Mouse (Mus musculus): ENCODE measurements around the gene Asgr2. TPM values are rescaled to one million over a fixed set of nuclear protein-coding genes. Genes with fewer than 3 reads are reported as not detected.
A peak's percentile ranks its signal among the peaks of the same experiment; 100 is the strongest.

Gene Asgr2
- total RNA-seq (2014; fragmentation: Nextera tagmentation) (not detected in 2 replicates), total RNA-seq (2017) (not detected in 2 replicates), polyA plus RNA-seq (2012) (not detected in 2 replicates)

GRCm38 (mm10) chr11:70091986-70092783 lies at the start of gene Asgr2:
Asgr2 (plus strand) TSS chr11:70092644.
- Histone ChIP-seq H3K9me3 (replicated peaks) (peaks cover 3% of the 10 kb centered on the region; the same call in 1 of the 2 replicates), H3K36me3 (replicated peaks) (no peaks in the 10 kb centered on the region), H3K4me3 (ENCODE audit: low read depth, low read length) (no peak within 1 kb of the TSS), H3K27me3 (ENCODE audit: insufficient read depth, low read length) (peaks cover 17% of the 10 kb centered on the region), H3K4me1 (ENCODE audit: insufficient read depth, low read depth, low read length) (no peaks in the 10 kb centered on the region)
- DNase-seq (ENCODE audit: low spot score) (no peak), ATAC-seq (ENCODE audit: extremely low read depth, insufficient number of reproducible peaks, low FRiP score, poor library complexity, severe bottlenecking) (no peak)
- no peak for TF ChIP-seq GATA1 (IDR thresholded peaks at IDR 0.05; ENCODE audit: borderline replicate concordance, low read length)

GRCm38 (mm10) chr11:70043665-70044064 lies 48.8 kb upstream of the Asgr2 start:
- DNase-seq (ENCODE audit: low spot score) (no peak), ATAC-seq (ENCODE audit: extremely low read depth, insufficient number of reproducible peaks, low FRiP score, poor library complexity, severe bottlenecking) (no peak)
- Histone ChIP-seq H3K4me3 (ENCODE audit: low read depth, low read length) (no peak overlapping the region), H3K36me3 (replicated peaks) (no peaks in the 10 kb centered on the region), H3K4me1 (ENCODE audit: insufficient read depth, low read depth, low read length) (no peaks in the 10 kb centered on the region), H3K27me3 (ENCODE audit: insufficient read depth, low read length) (peaks cover 22% of the 10 kb centered on the region; the same call in 1 of the 2 replicates), H3K9me3 (replicated peaks) (no peaks in the 10 kb centered on the region)
- TF ChIP-seq TAL1 (conservative IDR thresholded peaks at IDR 0.05; ENCODE audit: low read depth, low read length) (no peak), GATA1 (IDR thresholded peaks at IDR 0.05; ENCODE audit: borderline replicate concordance, low read length) (no peak), GATA2 (IDR thresholded peaks at IDR 0.05; ENCODE audit: borderline replicate concordance, low read depth, low read length) (no peak), CTCF (IDR thresholded peaks at IDR 0.05; ENCODE audit: low read depth, low read length) (no peak), POLR2AphosphoS5 (IDR thresholded peaks at IDR 0.05; ENCODE audit: insufficient replicate concordance, low read depth, low read length) (no peak)

GRCm38 (mm10) chr11:70045435-70045834 lies 47.0 kb upstream of the Asgr2 start:
- no peak for TF ChIP-seq GATA2 (IDR thresholded peaks at IDR 0.05; ENCODE audit: borderline replicate concordance, low read depth, low read length)
- TF ChIP-seq CTCF (IDR thresholded peaks at IDR 0.05; ENCODE audit: low read depth, low read length), result no peak
- no peak for TF ChIP-seq POLR2AphosphoS5 (IDR thresholded peaks at IDR 0.05; ENCODE audit: insufficient replicate concordance, low read depth, low read length)
- no peak for TF ChIP-seq GATA1 (IDR thresholded peaks at IDR 0.05; ENCODE audit: borderline replicate concordance, low read length)
- no peak for TF ChIP-seq TAL1 (conservative IDR thresholded peaks at IDR 0.05; ENCODE audit: low read depth, low read length)
- H3K4me3 ChIP-seq (ENCODE audit: low read depth, low read length), result no peak overlapping the region
- peaks cover 20% of the 10 kb centered on the region; the same call in 1 of the 2 replicates for H3K27me3 ChIP-seq (ENCODE audit: insufficient read depth, low read length)
- DNase-seq (ENCODE audit: low spot score), result no peak
- H3K4me1 ChIP-seq (ENCODE audit: insufficient read depth, low read depth, low read length), result no peaks in the 10 kb centered on the region
- no peak for ATAC-seq (ENCODE audit: extremely low read depth, insufficient number of reproducible peaks, low FRiP score, poor library complexity, severe bottlenecking)
- H3K36me3 ChIP-seq (replicated peaks), result no peaks in the 10 kb centered on the region
- H3K9me3 ChIP-seq (replicated peaks), result no peaks in the 10 kb centered on the region

GRCm38 (mm10) chr11:70049366-70049765 lies 43.1 kb upstream of the Asgr2 start:
- ATAC-seq (ENCODE audit: extremely low read depth, insufficient number of reproducible peaks, low FRiP score, poor library complexity, severe bottlenecking) (no peak), DNase-seq (ENCODE audit: low spot score) (no peak)
- Histone ChIP-seq H3K36me3 (replicated peaks) (no peaks in the 10 kb centered on the region), H3K27me3 (ENCODE audit: insufficient read depth, low read length) (peaks cover 31% of the 10 kb centered on the region), H3K9me3 (replicated peaks) (no peaks in the 10 kb centered on the region), H3K4me1 (ENCODE audit: insufficient read depth, low read depth, low read length) (no peaks in the 10 kb centered on the region), H3K4me3 (ENCODE audit: low read depth, low read length) (no peak overlapping the region)
- TF ChIP-seq GATA2 (IDR thresholded peaks at IDR 0.05; ENCODE audit: borderline replicate concordance, low read depth, low read length), result no peak
- no peak for TF ChIP-seq CTCF (IDR thresholded peaks at IDR 0.05; ENCODE audit: low read depth, low read length)
- no peak for TF ChIP-seq TAL1 (conservative IDR thresholded peaks at IDR 0.05; ENCODE audit: low read depth, low read length)
- TF ChIP-seq GATA1 (IDR thresholded peaks at IDR 0.05; ENCODE audit: borderline replicate concordance, low read length), result no peak
- TF ChIP-seq POLR2AphosphoS5 (IDR thresholded peaks at IDR 0.05; ENCODE audit: insufficient replicate concordance, low read depth, low read length), result no peak

- TF ChIP-seq CTCF (IDR thresholded peaks at IDR 0.05; ENCODE audit: low read depth, low read length) (peak; percentile 40), GATA1 (IDR thresholded peaks at IDR 0.05; ENCODE audit: borderline replicate concordance, low read length) (no peak)
- DNase-seq (ENCODE audit: low spot score), result no peak
- Histone ChIP-seq H3K4me1 (ENCODE audit: insufficient read depth, low read depth, low read length) (no peaks in the 10 kb centered on the region), H3K9me3 (replicated peaks) (no peaks in the 10 kb centered on the region), H3K36me3 (replicated peaks) (no peaks in the 10 kb centered on the region), H3K4me3 (ENCODE audit: low read depth, low read length) (no peak overlapping the region), H3K27me3 (ENCODE audit: insufficient read depth, low read length) (peaks cover 33% of the 10 kb centered on the region)
- no peak for ATAC-seq (ENCODE audit: extremely low read depth, insufficient number of reproducible peaks, low FRiP score, poor library complexity, severe bottlenecking)
These were observed 42.6 kb upstream of the Asgr2 start for GRCm38 (mm10) chr11:70049816-70050215.

- H3K4me1 ChIP-seq (ENCODE audit: insufficient read depth, low read depth, low read length), result peaks cover 6% of the 10 kb centered on the region
- H3K4me3 ChIP-seq (ENCODE audit: low read depth, low read length), result no peak overlapping the region
- DNase-seq (ENCODE audit: low spot score) (no peak), ATAC-seq (ENCODE audit: extremely low read depth, insufficient number of reproducible peaks, low FRiP score, poor library complexity, severe bottlenecking) (no peak)
- H3K9me3 ChIP-seq (replicated peaks), result no peaks in the 10 kb centered on the region
- no peaks in the 10 kb centered on the region for H3K36me3 ChIP-seq (replicated peaks)
- peaks cover 44% of the 10 kb centered on the region for H3K27me3 ChIP-seq (ENCODE audit: insufficient read depth, low read length)
- TF ChIP-seq POLR2AphosphoS5 (IDR thresholded peaks at IDR 0.05; ENCODE audit: insufficient replicate concordance, low read depth, low read length), result no peak
- TF ChIP-seq GATA1 (IDR thresholded peaks at IDR 0.05; ENCODE audit: borderline replicate concordance, low read length), result no peak
- no peak for TF ChIP-seq TAL1 (conservative IDR thresholded peaks at IDR 0.05; ENCODE audit: low read depth, low read length)
- no peak for TF ChIP-seq GATA2 (IDR thresholded peaks at IDR 0.05; ENCODE audit: borderline replicate concordance, low read depth, low read length)
- TF ChIP-seq CTCF (IDR thresholded peaks at IDR 0.05; ENCODE audit: low read depth, low read length), result no peak
These were observed 39.3 kb upstream of the Asgr2 start for GRCm38 (mm10) chr11:70053156-70053555.

Measured in G1E (cell line).